Mouse (Mus musculus) heart, embryonic 16.5 days (tissue): ENCODE measurements at regions not wholly inside any gene's neighbourhood (a gene's known extent, or its start where the extent isn't known, plus 50 kb on each side); places are given as distances from the start of the nearest gene placed in this dataset.

ENCODE experiments used
- ATAC-seq: fragments of 200-750 bp; cut with Nextera tagmentation; replicated peaks from 2 replicates; pipeline ENCODE4 v1.8.0; 2017; ENCODE audit warnings: moderate number of reproducible peaks; ENCODE audit not compliant: insufficient read depth, low FRiP score; ENCODE audit errors: extremely low read depth
- H3K27ac ChIP-seq: fragments of 300-500 bp; sonication (generic); 2 replicates; pipeline ENCODE4 v1.5.1; 2014; ENCODE audit warnings: mild to moderate bottlenecking, low read length, control low read depth, moderate library complexity
- H3K27me3 ChIP-seq: fragments of 300-500 bp; sonication (generic); 2 replicates; pipeline ENCODE4 v1.6.1; 2014; ENCODE audit warnings: low read length, mixed read lengths; ENCODE audit not compliant: control insufficient read depth, insufficient read depth
- H3K36me3 ChIP-seq: fragments of 300-500 bp; sonication (generic); 2 replicates; pipeline ENCODE4 v1.6.1; 2014; ENCODE audit not compliant: control insufficient read depth, insufficient read depth
- H3K4me1 ChIP-seq: fragments of 300-500 bp; sonication (generic); 2 replicates; pipeline ENCODE4 v1.6.1; 2014; ENCODE audit warnings: low read length, mixed read lengths; ENCODE audit not compliant: control insufficient read depth, insufficient read depth
- H3K4me2 ChIP-seq: fragments of 300-500 bp; sonication (generic); 2 replicates; pipeline ENCODE4 v1.6.1; 2014; ENCODE audit warnings: low read depth, mild to moderate bottlenecking, control low read depth, low read length
- H3K4me3 ChIP-seq: fragments of 300-500 bp; sonication (generic); 2 replicates; pipeline ENCODE4 v1.5.1; 2014; ENCODE audit warnings: mild to moderate bottlenecking, control low read depth, low read length
- H3K9ac ChIP-seq: fragments of 300-500 bp; sonication (generic); 2 replicates; pipeline ENCODE4 v1.6.1; 2014; ENCODE audit warnings: low read length, control low read depth
- H3K9me3 ChIP-seq: fragments of 300-500 bp; sonication (generic); replicated peaks from 2 replicates; pipeline ENCODE4 v1.6.1; 2016; ENCODE audit warnings: low read length; ENCODE audit not compliant: control insufficient read depth
- WGBS: fragments of 180-500 bp; shearing (Covaris S2); extraction: QIAGEN DNeasy Blood & Tissue Kit; methylation state at CpG from one replicate; pipeline ENCODE4 v1.1.7; 2014; 5-methylcytosine and 5-hydroxymethylcytosine counted together

DNA sequence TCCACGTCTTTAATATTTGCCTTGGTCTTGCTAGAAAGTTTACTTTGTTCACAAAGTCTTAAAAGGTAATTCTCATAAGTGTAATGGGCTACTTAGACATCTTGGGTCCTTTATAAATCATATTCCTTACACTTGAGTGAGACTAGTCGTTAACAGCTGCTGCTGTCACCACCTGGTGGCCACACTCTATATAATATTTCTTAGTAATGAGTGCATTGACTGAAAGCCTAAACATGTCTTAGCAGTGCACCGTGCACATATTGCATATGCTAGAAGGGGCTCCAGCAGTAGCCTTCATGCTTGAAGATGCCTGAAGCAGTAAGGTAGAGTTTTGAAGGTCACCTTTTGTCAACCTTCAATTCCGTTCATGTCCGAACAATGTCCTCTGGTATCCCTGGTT is 177.2 kb downstream of the Nuf2 start:
- no peak overlapping the region for H3K27ac ChIP-seq
- no peak overlapping the region for H3K9ac ChIP-seq
- no peak overlapping the region for H3K4me3 ChIP-seq
- no peaks in the 10 kb centered on the region for H3K9me3 ChIP-seq
- 66% methylated on average over 5 of the region's 5 CpGs for WGBS
- no peak overlapping the region for H3K4me2 ChIP-seq
- no peaks in the 10 kb centered on the region for H3K27me3 ChIP-seq
- H3K4me1 ChIP-seq: no peaks in the 10 kb centered on the region
- ATAC-seq: no peak
- no peaks in the 10 kb centered on the region for H3K36me3 ChIP-seq

DNA sequence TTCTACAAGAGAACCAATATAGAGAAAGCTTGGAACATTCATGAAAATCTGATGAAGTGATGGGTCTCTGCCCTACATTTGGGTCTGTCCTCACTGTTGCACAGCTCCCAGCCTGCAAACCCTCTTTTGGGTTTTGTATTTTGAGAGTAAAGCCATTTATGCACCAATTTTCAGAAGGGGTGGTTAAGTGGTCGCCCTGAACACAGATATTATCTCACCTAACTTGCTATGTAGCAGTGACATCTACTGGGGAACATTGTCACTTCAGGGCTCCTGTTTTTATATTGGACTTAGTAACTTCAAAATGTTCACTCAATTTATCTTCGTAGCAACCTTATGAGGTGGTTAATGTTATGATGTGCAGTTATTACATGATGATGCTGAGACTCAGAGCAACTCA is 183.6 kb downstream of the Nuf2 start:
- no peak for ATAC-seq
- Histone ChIP-seq H3K4me1 (no peaks in the 10 kb centered on the region), H3K4me2 (no peak overlapping the region), H3K9me3 (no peaks in the 10 kb centered on the region), H3K9ac (no peak overlapping the region), H3K36me3 (no peaks in the 10 kb centered on the region), H3K27me3 (no peaks in the 10 kb centered on the region; the same call in 1 of the 2 replicates), H3K27ac (no peak overlapping the region), H3K4me3 (no peak overlapping the region)
- 37% methylated on average over 2 of the region's 2 CpGs for WGBS

DNA sequence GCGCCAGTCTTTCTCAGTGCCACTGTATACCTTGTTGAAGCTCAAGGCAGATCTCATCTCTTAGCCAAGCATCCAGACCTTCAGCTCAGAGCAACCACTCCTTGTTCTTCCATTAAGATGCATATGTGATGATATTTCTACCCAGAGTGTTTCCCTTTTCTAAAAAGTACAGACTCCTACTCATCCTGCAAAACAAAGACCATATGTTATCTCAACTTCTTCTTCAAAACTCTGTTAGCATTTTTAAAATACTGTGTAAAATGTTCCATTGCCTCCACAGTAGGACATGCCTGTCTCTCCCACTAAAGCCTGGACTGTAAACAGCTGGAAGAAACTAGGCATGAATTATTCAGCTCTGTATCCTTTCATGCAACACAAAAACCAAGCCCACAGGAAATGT is 184.4 kb downstream of the Nuf2 start:
- H3K27ac ChIP-seq: no peak overlapping the region
- no peak for ATAC-seq
- no peaks in the 10 kb centered on the region; the same call in 1 of the 2 replicates for H3K27me3 ChIP-seq
- 92% methylated on average over 1 of the region's 1 CpGs for WGBS
- no peaks in the 10 kb centered on the region for H3K4me1 ChIP-seq
- no peaks in the 10 kb centered on the region for H3K36me3 ChIP-seq
- no peak overlapping the region for H3K4me2 ChIP-seq
- no peak overlapping the region for H3K4me3 ChIP-seq
- no peaks in the 10 kb centered on the region for H3K9me3 ChIP-seq
- H3K9ac ChIP-seq: no peak overlapping the region

DNA sequence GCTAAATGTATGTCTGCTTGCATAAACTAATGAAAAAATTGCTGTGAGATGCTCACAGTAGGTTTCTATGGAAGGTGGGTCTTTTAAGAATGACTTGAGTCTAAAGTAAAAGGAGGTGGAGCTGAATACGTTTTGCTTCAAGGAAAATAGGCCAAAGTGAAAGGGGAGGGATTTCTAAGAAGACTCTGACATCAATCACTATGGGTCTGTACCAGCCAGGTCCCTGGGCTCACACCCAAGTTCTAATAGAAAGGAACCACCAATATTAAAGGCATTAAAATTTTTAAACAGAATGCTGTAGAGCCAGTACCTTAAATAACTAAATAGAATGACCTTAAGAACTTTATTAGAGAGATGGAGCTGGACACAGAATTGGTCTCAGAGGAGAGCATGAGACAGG is 190.1 kb downstream of the Nuf2 start:
- Histone ChIP-seq H3K9me3 (no peaks in the 10 kb centered on the region), H3K27me3 (no peaks in the 10 kb centered on the region), H3K36me3 (no peaks in the 10 kb centered on the region), H3K4me1 (no peaks in the 10 kb centered on the region), H3K9ac (no peak overlapping the region), H3K4me3 (no peak overlapping the region), H3K27ac (no peak overlapping the region), H3K4me2 (no peak overlapping the region)
- ATAC-seq: no peak
- 72% methylated on average over 1 of the region's 1 CpGs for WGBS

DNA sequence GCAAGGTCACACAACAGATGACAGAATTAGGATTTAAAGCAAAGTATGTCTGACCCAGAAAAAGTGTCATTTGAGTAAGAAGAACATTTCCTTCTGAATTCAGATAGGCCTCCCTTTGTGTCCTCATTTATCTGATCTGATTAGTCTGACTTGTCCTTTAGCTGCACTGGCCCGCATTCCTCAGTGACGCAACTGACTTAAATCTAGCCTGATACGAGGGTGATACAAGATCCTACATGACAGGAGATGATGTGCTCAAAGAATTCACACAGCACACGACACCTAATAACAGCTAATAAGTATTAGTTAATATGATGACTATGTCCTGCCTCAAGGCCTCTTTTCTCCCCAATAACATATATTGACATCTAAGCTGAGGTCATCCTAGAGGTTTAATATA is 192.8 kb downstream of the Nuf2 start:
- 31% methylated on average over 4 of the region's 4 CpGs for WGBS
- ATAC-seq: no peak
- Histone ChIP-seq H3K9ac (no peak overlapping the region), H3K4me2 (no peak overlapping the region), H3K4me1 (no peaks in the 10 kb centered on the region), H3K9me3 (no peaks in the 10 kb centered on the region), H3K27ac (no peak overlapping the region), H3K4me3 (no peak overlapping the region), H3K27me3 (no peaks in the 10 kb centered on the region), H3K36me3 (no peaks in the 10 kb centered on the region)

DNA sequence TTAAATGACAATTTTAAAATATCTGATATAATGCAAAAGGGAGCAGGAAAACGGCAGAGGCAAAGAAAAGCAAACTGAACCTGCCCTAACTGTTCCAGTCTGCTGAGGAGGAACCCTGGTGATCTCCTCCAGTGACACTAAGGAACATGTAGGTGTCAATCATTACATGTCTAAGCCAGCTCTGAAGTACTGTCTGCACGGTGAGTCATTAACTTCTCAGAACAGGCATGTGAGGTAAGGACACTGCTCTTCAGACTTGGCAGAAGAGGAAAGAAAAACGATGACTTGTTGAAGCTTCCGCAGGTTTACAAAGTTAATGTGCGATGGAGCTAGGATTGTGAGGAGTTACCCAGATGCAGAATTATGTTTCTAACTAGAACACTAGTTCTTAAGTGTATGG is 199.1 kb downstream of the Nuf2 start:
- 77% methylated on average over 5 of the region's 5 CpGs for WGBS
- H3K4me2 ChIP-seq: no peak overlapping the region
- no peak overlapping the region for H3K9ac ChIP-seq
- H3K27me3 ChIP-seq: no peaks in the 10 kb centered on the region
- H3K4me1 ChIP-seq: no peaks in the 10 kb centered on the region
- ATAC-seq: no peak
- H3K4me3 ChIP-seq: no peak overlapping the region
- H3K36me3 ChIP-seq: no peaks in the 10 kb centered on the region
- no peak overlapping the region for H3K27ac ChIP-seq
- no peaks in the 10 kb centered on the region for H3K9me3 ChIP-seq

DNA sequence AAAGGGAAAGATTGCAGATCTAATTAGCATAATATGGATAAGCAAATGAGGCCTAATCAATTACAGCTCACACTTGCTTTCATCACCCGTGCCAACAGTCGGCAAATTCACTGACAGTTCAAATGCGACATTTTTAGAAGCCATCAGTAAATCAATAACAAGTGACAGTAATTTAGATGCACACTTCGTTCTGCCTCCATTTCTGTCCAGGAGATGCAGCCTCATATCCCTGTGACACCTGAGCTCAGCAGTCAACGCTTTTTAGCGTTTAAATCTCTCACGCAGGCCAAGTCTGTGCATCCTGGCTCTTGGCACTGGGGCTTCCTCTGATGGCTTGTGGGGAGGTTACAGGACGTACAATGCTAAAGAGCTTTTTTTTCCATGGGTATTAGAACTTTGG is 218.0 kb downstream of the Nuf2 start:
- Histone ChIP-seq H3K4me2 (no peak overlapping the region), H3K9me3 (no peaks in the 10 kb centered on the region), H3K4me1 (no peaks in the 10 kb centered on the region), H3K27ac (no peak overlapping the region), H3K4me3 (no peak overlapping the region), H3K9ac (no peak overlapping the region), H3K36me3 (no peaks in the 10 kb centered on the region), H3K27me3 (no peaks in the 10 kb centered on the region)
- WGBS: 73% methylated on average over 8 of the region's 8 CpGs
- ATAC-seq: no peak

DNA sequence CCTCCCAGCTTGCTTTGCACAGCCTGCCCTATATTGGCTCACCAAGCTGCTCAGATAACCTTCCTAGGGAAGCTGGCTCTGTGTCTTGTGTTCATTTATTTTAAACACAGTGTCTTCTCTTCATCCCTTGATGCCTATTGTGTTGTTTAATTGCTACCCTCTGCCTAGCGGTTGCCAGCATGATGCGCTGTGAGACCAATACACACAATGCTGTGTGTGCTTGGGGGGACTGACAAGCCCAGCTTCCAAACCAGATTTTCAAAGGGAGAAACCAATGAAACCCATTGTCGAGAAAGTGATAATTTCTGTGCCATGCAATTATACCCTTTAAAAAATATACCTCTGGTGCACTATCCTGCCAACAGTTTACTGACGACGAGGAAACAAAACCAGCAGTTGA is 247.8 kb downstream of the Nuf2 start:
- H3K4me3 ChIP-seq: no peak overlapping the region
- H3K36me3 ChIP-seq: no peaks in the 10 kb centered on the region
- no peaks in the 10 kb centered on the region for H3K9me3 ChIP-seq
- no peak overlapping the region for H3K27ac ChIP-seq
- H3K27me3 ChIP-seq: no peaks in the 10 kb centered on the region
- H3K4me2 ChIP-seq: no peak overlapping the region
- ATAC-seq: no peak
- H3K4me1 ChIP-seq: no peaks in the 10 kb centered on the region
- no peak overlapping the region for H3K9ac ChIP-seq
- 89% methylated on average over 5 of the region's 5 CpGs for WGBS

DNA sequence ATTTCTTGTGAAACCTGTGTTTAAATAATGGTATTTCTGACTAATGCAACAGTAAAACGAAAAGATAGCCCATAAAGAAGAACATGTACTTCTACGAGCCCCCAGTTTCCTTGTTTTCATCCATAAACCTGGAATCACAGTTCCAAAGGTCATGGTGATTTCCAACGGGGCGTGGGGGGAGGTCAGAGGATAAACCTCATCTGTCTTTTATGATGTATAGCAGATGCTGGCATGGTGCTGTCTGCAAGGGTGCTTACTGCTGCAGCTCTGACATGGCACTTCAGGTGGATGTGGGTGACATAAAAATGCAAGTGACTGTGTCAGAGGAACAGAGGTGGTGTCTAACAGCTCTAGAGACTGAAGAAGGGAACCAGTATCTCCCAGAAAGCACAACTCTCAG is 260.5 kb downstream of the Nuf2 start:
- ATAC-seq: no peak
- H3K4me3 ChIP-seq: no peak overlapping the region
- WGBS: 69% methylated on average over 4 of the region's 4 CpGs

More for the DNA sequence above, 260.5 kb downstream of the Nuf2 start:
- Histone ChIP-seq H3K27me3 (no peaks in the 10 kb centered on the region), H3K27ac (no peak overlapping the region), H3K36me3 (no peaks in the 10 kb centered on the region), H3K4me2 (no peak overlapping the region), H3K9me3 (no peaks in the 10 kb centered on the region), H3K9ac (no peak overlapping the region), H3K4me1 (no peaks in the 10 kb centered on the region)
